Mouse (Mus musculus) intestine, embryonic 15.5 days (tissue): ENCODE data around the gene Nxpe4. TPM values are rescaled to one million over a fixed set of nuclear protein-coding genes. Genes with fewer than 3 reads are reported as not detected.

Experiments used
- ATAC-seq: fragments of 200-750 bp; cut with Nextera tagmentation; 2 replicates; pipeline ENCODE4 v1.8.0; 2017; ENCODE audit warnings: moderate TSS enrichment, moderate library complexity
- H3K27ac ChIP-seq: fragments of 300-500 bp; sonication (generic); 2 replicates; pipeline ENCODE4 v1.5.1; 2015; ENCODE audit warnings: mild to moderate bottlenecking, inconsistent platforms
- H3K27me3 ChIP-seq: fragments of 300-500 bp; sonication (generic); replicated peaks from 2 replicates; pipeline ENCODE4 v1.6.1; 2015; ENCODE audit warnings: inconsistent platforms
- H3K36me3 ChIP-seq: fragments of 300-500 bp; sonication (generic); 2 replicates; pipeline ENCODE4 v1.6.1; 2015; ENCODE audit warnings: inconsistent platforms
- H3K4me1 ChIP-seq: fragments of 300-500 bp; sonication (generic); replicated peaks from 2 replicates; pipeline ENCODE4 v1.6.1; 2015; ENCODE audit warnings: inconsistent platforms
- H3K4me2 ChIP-seq: fragments of 300-500 bp; sonication (generic); replicated peaks from 2 replicates; pipeline ENCODE4 v1.6.1; 2015; ENCODE audit warnings: mild to moderate bottlenecking, inconsistent platforms
- H3K4me3 ChIP-seq: fragments of 300-500 bp; sonication (generic); replicated peaks from 2 replicates; pipeline ENCODE4 v1.5.1; 2015; ENCODE audit warnings: inconsistent platforms
- H3K9ac ChIP-seq: fragments of 300-500 bp; sonication (generic); 2 replicates; pipeline ENCODE4 v1.6.1; 2015; ENCODE audit warnings: inconsistent platforms
- H3K9me3 ChIP-seq: fragments of 300-500 bp; sonication (generic); 2 replicates; pipeline ENCODE4 v1.6.1; 2016; ENCODE audit warnings: inconsistent platforms
- WGBS: fragments of 180-500 bp; shearing (Covaris S2); methylation state at CpG from one replicate; pipeline ENCODE4 v1.1.7; 2015; 5-methylcytosine and 5-hydroxymethylcytosine counted together
- polyA plus RNA-seq: library from polyadenylated mRNA; unstranded; fragments of >200 nt; fragmentation: Nextera tagmentation; extraction: Ambion mirVana; gene quantifications from 2 replicates; pipeline ENCODE4 v1.2.1, GENCODE M21; 2015

The Nxpe4 gene
- polyA plus RNA-seq, 1 experiment from 2014 or later: 4.7 TPM

- no peaks in the 10 kb centered on the region for H3K36me3 ChIP-seq
- WGBS: 81% methylated on average over 8 of the region's 8 CpGs
- H3K27ac ChIP-seq: no peak overlapping the region
- no peaks in the 10 kb centered on the region for H3K4me1 ChIP-seq
- H3K9ac ChIP-seq: no peak overlapping the region
- no peak overlapping the region for H3K4me3 ChIP-seq
- H3K9me3 ChIP-seq: no peaks in the 10 kb centered on the region
- no peak for ATAC-seq
- no peaks in the 10 kb centered on the region for H3K27me3 ChIP-seq
- H3K4me2 ChIP-seq: no peak overlapping the region
These were observed 260.6 kb downstream of the Nxpe4 start for GRCm38 (mm10) chr9:48422382-48422781.

- H3K27me3 ChIP-seq: no peaks in the 10 kb centered on the region
- WGBS: 13% methylated on average over 1 of the region's 1 CpGs
These were observed 261.4 kb downstream of the Nxpe4 start for GRCm38 (mm10) chr9:48423256-48423655.

GRCm38 (mm10) chr9:48427176-48427575 lies 265.4 kb downstream of the Nxpe4 start:
- no peak overlapping the region for H3K27ac ChIP-seq
- no peak for ATAC-seq
- no peaks in the 10 kb centered on the region for H3K27me3 ChIP-seq
- no peak overlapping the region for H3K4me2 ChIP-seq
- no peaks in the 10 kb centered on the region for H3K36me3 ChIP-seq
- no peaks in the 10 kb centered on the region for H3K9me3 ChIP-seq
- H3K4me1 ChIP-seq: no peaks in the 10 kb centered on the region
- no peak overlapping the region for H3K4me3 ChIP-seq
- H3K9ac ChIP-seq: no peak overlapping the region
- WGBS: 84% methylated on average over 7 of the region's 7 CpGs

More at GRCm38 (mm10) chr9:48423256-48423655, 261.4 kb downstream of the Nxpe4 start:
- no peak overlapping the region for H3K27ac ChIP-seq
- no peak overlapping the region for H3K4me2 ChIP-seq
- no peaks in the 10 kb centered on the region for H3K36me3 ChIP-seq
- H3K4me1 ChIP-seq: no peaks in the 10 kb centered on the region
- no peak overlapping the region for H3K9ac ChIP-seq
- no peak overlapping the region for H3K4me3 ChIP-seq
- H3K9me3 ChIP-seq: no peaks in the 10 kb centered on the region
- ATAC-seq: no peak

- Histone ChIP-seq H3K27ac (no peak overlapping the region), H3K36me3 (no peaks in the 10 kb centered on the region), H3K27me3 (no peaks in the 10 kb centered on the region), H3K9ac (no peak overlapping the region), H3K4me2 (no peak overlapping the region), H3K9me3 (no peaks in the 10 kb centered on the region), H3K4me1 (no peaks in the 10 kb centered on the region), H3K4me3 (no peak overlapping the region)
- 82% methylated on average over 8 of the region's 8 CpGs for WGBS
- no peak for ATAC-seq
These were observed 270.6 kb downstream of the Nxpe4 start for GRCm38 (mm10) chr9:48432449-48432848.

DNA sequence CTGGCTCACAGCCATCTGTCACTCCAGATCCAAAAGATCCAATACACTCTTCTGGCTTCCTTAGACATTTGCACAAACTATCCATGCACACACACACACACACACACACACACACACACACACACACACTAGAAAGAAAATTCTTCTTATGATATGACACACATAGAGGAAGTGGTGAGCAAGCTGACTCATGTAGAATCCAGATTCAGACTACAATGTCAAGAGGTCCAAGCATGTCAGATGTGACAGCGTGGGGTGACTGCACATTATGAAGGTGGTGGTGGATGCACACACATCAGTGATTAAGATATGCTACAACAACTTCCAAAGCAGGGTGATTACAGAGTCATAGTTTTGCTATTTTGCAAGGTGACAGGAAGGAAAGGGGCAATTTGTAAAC lies 282.1 kb downstream of the Nxpe4 start:
- Histone ChIP-seq H3K4me3 (no peak overlapping the region), H3K27ac (no peak overlapping the region), H3K9ac (no peak overlapping the region), H3K4me1 (no peaks in the 10 kb centered on the region), H3K36me3 (no peaks in the 10 kb centered on the region), H3K27me3 (no peaks in the 10 kb centered on the region), H3K4me2 (no peak overlapping the region), H3K9me3 (no peaks in the 10 kb centered on the region)
- WGBS: 88% methylated on average over 1 of the region's 1 CpGs
- no peak for ATAC-seq

GRCm38 (mm10) chr9:48444821-48445220 lies 283.0 kb downstream of the Nxpe4 start:
- no peaks in the 10 kb centered on the region for H3K36me3 ChIP-seq
- H3K4me2 ChIP-seq: no peak overlapping the region
- H3K4me1 ChIP-seq: no peaks in the 10 kb centered on the region
- WGBS: 69% methylated on average over 2 of the region's 2 CpGs
- H3K9ac ChIP-seq: no peak overlapping the region
- H3K9me3 ChIP-seq: no peaks in the 10 kb centered on the region
- H3K4me3 ChIP-seq: no peak overlapping the region
- ATAC-seq: no peak
- no peak overlapping the region for H3K27ac ChIP-seq
- no peaks in the 10 kb centered on the region for H3K27me3 ChIP-seq

DNA sequence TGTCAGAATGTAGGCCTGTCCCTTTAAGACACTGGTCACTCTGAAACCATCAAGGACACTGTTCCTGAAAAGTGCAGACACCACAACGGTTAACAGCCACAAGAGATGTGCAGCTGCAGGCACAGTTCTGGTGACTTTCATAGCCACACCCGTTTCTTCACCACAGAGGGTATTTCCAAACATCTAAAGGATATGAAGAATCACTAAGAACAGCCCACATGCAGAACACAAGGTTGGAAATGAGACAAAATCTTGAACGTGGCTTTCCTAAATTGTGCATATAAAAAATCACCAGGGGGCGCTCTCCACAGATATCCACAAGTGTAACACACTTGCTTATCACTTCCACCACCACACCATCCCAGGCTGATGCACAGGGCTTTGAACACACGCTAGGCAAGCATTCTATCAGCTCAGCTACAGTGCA lies 286.0 kb downstream of the Nxpe4 start:
- 38% methylated on average over 5 of the region's 5 CpGs for WGBS
- Histone ChIP-seq H3K4me3 (no peak overlapping the region), H3K27ac (no peak overlapping the region), H3K27me3 (no peaks in the 10 kb centered on the region), H3K9ac (no peak overlapping the region), H3K36me3 (no peaks in the 10 kb centered on the region), H3K4me1 (no peaks in the 10 kb centered on the region), H3K4me2 (no peak overlapping the region), H3K9me3 (no peaks in the 10 kb centered on the region)
- ATAC-seq: no peak

Other genes with a start within 250 kb of the Nxpe4 start
- gene Nxpe2, start 191.4 kb downstream of the Nxpe4 start, polyA plus RNA-seq: 2.8 and 3.2 TPM in 2 replicates